Mouse (Mus musculus): Measurements from ENCODE around the gene Chuk.

The Chuk gene

GRCm38 (mm10) chr19:44042121-44042520, 65.2 kb downstream of the Chuk start:
- DNase-seq (ENCODE audit: low spot score in 2 of 2), result no peak

GRCm38 (mm10) chr19:44033396-44033795, 73.9 kb downstream of the Chuk start:
- DNase-seq (ENCODE audit: low spot score in 2 of 2), result no peak

DNA sequence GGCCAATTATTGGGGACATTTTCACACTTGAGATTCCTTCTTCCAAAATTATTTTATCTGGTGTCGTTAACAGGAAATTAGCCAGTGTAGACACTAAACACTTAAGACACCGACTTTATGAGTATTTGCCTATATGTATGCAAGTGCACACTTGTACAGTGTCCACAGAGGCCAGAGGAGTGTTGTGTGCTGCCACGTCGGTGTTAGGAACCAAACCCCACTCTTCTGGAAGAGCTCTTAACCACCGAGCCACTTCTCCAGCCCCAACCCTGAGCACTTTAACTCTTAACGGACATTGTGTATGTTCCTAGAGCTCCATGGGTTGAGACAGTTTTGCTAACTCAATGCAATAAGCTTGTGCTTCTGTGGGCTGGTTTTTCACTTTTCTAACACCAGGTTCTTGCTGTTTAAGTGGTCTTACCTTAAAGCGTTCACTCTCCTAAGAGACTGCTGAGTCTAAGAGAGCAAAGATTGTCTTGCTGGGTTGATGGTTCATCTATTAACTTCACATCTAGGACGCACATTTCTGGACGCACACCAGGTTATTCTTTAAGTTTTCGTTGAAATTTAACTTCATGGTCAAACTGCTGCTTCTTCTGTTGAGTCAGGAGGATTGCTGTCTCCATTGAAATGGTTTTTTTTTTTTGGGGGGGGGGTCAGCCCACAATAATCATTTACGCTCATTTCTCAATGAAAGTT, 75.1 kb downstream of the Chuk start:
- no peak for DNase-seq (ENCODE audit: low spot score in 2 of 2)

DNA sequence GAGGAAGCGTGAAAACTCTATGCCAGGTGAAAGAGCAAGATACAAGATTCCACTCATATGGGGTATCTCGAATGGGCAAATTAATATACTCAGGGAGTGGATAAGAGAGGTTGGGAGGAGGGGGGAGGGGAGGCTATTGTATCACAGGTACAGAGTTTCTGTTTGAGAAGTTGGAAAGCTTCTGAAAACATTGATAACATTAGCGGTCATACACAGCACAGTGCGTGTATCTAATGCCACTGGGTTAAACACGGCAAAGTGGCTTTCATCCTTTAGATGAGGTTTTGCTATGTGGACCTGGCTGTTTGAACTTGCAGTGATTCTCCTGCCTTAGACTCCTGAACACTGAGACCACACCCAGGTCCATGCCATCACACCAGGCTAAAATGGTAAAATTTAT, 77.3 kb downstream of the Chuk start:
- DNase-seq (ENCODE audit: low spot score in 2 of 2), result no peak

DNA sequence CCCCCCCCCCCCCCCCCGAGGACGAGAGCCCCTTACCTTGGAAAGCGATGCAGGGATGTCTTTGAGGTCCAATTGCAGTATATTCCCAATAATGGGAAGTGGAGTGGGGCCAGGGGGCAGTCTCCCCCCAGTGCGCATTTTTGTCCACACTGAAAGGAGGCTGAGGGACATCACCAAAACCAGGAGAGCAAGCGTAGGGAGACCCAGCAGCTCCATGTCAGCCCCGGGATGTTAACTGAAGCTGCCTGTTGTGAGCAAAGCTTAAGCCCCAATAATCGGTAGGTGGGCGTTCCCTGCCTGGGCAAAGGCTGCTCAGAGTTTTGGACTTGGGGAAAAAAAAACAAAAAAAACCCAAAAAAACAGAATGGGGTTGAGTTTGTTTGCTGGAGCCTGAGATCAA, 78.3 kb downstream of the Chuk start, which contains the start of gene Cyp2c23:
Gene Cyp2c23, minus strand, starts transcription at position 237 of the 400 bp plus-strand sequence.
- DNase-seq (ENCODE audit: low spot score in 2 of 2), result no peak

- DNase-seq (ENCODE audit: low spot score in 2 of 2), result no peak
These were observed 80.2 kb downstream of the Chuk start for GRCm38 (mm10) chr19:44026956-44027530.

DNA sequence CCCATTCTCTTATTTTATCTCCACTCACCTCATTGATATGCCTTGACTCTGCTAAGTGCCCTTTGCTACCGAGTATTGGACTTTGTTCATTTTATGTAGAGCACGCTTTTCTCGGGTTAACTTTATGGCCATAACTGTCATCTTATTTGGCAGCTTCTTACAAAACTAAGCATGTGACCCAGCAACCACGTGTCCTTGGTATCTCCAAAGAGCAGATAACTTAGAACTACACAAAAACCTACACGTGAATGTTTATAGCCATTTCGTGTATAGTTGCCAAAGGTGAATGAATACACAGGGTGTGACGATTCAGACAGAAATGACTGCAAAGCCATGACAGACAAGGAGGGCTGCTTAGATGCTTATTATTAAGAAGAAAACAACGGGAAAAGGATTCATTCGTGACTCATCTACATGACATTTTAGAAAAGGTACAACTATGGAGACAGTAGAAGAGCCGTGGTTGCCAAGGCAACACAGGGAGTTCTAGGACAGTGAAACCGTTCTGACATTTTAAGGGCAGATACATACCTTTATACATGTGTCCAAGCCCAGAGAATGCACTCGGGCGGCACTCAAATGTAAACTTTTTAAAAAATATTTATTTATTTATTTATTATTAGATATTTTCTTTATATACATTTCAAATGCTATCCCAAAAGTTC, 82.2 kb downstream of the Chuk start:
- no peak for DNase-seq (ENCODE audit: low spot score in 2 of 2)

All from spleen, postnatal 4 days (tissue).